Mouse (Mus musculus) cerebellum, adult 11 months (tissue): Measurements from ENCODE around the gene Scyl1.
"Not testable (repeated sequence)": the region's sequence is repeated elsewhere in the genome, so short reads cannot be mapped to it uniquely, and the experiment has no call there.

Experiments
- DNase-seq: peaks from one replicate; pipeline ENCODE4 v3.0.0; 2022

Gene Scyl1

DNA sequence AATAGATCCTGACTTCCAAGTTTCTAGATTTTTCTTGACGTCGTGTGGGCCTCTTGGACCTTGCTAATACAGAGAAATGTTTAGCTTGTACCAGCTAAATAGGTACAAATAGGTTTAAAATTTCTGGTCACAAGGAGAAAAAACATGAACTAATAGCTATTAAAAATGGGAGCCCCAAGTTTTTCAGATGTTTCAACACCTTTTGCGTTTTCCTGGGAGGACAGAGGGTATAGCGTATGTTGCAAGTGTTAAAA, 31.5 kb upstream of the Scyl1 start:
- DNase-seq = no peak

DNA sequence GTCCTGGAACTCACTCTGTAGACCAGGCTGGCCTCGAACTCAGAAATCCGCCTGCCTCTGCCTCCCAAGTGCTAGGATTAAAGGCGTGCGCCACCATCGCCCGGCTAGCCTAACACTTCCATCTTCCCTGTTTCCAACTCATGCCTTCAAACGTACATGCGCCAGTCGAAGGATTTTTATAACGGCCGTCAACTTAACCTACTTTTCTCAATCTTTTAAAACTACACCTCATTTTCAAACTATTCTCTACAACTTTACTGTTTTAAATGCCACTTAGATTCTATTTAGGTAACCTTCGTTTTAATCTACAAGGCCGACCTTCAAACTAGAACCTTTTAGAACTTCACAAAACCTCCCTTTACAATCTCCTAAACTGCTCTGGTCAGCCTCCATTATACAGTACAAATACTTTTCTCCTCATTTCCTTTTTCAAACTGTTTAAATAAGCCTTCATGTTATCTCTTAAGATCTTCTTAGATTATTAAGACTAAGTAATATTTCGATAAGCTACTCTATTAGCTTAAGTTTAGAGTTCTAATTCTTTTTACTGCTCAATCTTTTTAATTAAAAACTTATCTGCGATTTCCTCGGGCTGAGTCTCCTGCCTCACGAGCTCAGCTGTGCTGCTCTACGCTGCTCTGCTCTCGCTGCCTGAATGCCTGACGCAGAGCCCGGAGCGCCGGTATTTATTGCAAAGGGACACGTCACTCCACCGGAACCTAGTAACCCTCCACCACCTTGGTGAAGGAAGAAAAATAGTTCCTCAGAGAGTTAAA, 31.0 kb upstream of the Scyl1 start:
- DNase-seq = peak; percentile 95

DNA sequence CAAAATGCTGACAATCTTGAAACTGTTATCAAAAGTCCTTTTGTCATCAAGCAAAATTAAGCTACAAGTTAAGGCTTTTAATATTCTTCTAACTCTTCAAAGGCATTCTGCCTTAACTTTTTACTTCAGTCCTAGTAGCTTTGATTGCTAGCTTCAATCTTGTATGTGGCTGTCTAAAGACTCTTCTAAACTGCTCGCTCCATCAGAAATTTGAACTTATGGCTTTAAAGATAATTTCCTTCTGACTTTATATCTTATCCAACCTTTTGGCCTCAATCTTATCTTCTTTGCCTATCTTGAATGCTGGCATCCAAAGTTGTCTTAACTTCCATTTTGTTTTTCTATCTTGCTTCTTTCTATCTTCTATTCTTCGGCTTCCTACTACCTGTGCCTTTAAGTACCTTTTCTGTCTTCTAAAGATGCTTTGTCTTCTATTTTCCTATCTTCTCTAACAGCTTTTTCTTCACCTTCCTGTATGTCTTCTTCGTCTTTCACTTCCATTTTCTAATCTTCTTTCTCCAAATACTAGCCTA, 30.3 kb upstream of the Scyl1 start:
- DNase-seq = no peak

DNA sequence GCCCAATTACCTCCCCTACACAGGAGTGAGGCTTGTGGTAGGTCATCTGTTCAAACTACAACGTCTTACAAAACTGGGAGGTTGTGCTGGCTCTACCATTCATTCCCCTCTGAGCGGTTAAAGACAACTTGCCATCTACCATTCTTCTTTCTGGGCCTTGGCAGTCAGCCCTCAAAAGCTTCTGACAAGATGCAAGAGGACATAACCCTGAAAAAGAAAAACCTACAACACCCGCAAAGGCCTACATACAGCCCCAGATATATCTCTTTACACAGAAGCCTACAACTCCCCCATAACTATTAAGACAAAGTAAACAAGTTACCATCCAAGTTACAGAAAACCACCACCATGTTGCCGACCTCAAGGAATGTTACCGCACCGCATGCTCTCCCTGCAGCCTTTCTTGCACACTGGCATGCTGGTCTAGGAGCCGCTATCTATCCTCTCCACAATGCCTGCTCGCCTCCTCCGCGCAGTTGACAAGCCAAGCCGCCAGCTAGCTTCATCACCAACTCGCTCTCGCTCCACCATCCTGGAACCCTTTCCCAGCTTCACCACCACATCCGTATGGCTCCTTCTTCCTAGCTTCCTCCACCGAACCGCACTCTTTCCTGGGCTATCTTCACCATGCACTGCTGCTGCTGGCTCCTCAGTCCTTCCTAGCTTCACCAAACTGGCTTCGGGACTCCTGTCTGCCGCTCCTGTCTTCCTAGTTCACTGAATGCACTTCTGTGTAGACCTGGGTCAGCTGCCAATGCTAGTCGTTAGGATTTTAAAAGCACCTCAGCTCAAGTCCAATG, 29.6 kb upstream of the Scyl1 start:
- DNase-seq = peak; percentile 37

DNA sequence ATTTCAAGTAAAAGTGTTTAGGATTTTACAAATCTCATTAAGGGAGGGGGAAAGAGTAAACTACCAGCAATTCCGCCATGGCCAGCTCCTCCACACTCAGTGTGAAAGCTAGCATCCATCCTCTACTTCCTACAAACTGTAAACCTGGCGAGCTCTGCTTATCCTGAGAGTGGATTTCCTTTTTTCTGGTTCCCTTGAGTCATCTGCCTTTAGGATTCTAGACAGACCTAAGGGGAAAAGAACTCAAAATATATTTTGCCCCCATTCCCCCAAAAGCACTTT, 29.1 kb upstream of the Scyl1 start:
- DNase-seq = no peak

DNA sequence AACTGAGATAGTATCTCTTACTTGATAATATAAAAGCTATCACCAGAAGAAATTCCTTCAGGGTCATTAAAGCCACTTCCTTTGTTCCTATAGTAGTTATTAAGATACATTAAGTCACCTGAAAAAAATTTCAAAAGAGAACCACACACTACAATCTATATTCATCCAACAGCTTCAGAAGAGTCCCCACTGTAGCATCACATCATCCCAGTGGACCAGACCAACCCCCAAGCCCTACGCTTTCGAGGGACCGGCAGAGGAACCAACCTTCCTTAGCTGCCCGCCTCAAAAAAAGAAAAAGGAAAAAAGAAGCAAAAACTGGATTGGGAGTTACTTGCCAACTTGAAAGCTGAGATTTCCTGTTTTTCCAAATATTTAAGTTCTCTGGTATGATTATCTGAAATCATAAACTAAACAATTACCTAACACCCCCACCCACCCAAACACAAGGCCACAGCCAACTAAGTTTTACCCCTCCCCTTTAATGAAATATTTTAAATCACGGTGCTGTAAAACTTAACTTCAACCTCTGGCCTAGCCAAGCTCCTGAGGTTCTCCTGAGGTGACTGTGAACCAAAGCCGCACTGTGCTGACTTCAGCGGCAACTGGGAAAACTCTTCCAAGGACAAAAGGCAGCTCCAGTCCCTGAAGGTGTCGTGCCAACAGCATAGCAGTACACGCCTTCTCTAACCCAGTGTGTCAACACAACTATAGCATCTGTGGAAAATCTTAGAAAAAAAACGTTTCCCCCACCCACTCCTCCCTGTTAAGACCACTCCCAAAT, 28.5 kb upstream of the Scyl1 start:
- DNase-seq = peak; percentile 15

DNA sequence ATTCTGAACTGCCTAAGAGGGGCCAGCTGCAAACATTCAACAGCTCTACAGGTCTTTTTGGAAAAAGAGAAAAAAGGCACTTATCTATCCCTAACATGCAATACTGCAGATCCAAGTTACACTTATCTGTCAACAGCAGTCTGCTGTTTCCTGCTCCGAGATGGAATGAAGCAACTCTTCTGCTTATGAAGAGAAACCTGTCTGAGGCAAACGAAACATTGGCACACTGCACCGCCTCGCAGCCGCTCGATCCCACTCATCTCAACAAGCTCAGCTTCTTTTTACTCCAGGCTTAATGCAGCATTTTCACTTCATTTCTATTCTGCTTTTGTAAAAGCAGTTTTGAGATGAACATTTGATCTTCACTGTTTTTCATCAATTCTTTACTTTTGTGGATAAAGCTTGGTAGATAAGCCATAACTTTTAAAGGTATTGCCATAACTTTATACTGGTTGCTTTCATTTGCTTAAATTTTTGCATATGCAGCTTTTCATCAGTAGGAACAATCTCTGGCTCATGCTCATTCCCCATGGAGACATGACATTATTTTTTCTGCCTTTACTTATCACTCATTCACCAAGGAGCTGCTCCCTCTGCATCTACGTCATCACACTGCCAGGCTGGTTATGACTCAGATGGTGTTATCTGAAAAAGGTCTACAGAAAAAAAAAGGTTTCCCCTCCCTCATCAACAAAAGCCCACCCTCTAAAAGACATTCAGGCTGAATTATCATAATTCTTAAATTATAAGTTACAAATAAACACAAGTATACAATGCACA, 27.7 kb upstream of the Scyl1 start:
- DNase-seq = no peak

DNA sequence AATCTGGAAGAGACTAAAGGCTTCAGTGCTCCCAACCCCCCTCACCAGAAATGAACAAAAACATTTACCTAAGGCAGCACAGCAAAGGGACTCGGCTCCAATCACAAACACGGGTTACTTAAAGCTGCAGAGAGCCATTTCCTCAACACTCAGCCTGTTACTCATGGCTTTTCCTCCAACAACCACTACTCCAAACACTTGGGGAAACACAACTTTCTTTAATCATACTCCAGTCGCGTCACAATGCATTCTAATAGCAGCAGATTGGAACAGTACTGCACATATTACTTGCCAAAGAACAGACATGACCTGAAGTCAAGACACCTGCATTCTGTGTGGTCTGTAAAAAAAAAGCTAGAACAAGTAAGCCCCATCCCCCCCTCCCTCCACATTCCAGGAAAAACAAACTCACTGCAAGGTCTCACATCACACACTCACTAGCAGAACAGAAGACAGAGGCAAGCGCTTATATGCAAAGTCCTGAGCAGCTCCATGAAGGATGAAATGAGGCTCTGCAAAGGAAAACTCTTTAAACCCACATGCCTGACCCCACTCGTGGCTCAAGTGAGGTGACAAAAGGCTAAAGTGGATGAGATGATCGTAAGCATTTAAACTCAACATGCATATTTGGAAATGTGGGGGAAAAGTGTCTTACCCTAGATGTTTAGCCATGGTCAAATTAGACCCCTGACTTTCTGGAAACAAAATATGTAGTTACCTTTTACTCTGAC, 26.3 kb upstream of the Scyl1 start:
- DNase-seq = no peak

DNA sequence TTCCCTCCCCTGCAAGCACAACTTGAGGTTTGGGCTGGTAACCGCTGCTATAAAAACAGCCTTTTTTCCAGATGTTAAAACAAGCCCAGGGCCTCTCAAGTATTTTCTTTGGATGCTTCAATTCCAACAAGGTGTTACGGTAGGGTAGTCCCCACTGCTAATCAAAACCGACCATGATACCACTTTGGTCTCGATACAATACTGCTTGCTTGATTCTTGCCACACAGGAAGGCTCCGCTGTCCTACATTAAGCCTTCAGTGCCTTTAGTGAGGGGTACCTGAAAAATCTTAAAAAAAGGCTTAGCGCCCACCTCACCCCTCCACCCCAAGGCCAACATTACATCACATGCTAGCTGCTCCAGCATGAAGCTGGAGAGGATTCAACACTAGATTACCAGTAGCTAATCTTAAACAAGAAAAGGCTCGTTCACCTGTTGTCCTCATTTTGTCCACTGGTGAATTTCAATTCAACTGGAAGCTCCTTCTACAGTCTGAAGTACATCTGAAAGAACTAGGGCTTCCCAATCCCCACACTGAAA, 25.4 kb upstream of the Scyl1 start:
- DNase-seq = no peak

DNA sequence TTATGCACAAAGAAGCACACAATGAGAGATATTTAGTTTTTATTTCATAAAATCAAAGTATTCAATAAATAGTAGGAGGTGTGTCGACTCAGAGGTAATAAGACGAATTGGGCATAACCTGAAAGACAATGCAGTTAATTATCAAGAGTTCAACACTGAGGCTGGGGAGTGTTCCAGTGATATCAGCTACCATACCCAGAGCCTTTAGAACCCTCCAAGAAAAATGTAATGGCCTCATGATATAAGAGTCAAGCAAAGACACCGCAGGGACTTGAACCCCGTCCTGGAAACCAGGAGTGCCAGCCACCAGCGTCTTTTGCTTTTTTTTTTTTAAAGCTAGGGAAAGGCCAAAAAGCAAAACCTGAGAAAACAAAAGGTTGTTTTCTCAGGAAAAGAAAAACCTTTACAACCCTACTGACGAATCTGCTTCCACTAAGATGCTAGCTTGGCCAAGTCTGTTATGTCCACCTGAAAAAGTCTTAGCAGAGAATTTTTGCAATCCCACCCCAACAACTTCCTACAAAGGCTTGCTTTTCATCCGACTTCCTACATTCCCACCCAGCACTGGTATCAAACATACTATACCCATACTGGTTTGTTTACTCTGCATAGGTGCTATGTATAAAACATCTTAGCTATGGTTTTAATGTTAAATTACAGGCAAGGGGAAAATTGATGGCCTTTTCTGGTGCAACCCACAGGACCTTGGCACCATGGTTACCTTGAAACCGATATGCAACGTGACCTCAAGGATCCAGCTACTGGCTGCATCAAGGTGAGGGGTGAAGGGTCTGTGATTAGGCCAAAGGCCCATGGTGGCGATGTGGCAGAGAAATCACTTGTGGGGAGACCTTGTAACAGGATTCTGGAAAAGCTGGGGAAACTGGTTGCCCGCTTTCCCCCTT, 24.7 kb upstream of the Scyl1 start:
- no peak for DNase-seq

DNA sequence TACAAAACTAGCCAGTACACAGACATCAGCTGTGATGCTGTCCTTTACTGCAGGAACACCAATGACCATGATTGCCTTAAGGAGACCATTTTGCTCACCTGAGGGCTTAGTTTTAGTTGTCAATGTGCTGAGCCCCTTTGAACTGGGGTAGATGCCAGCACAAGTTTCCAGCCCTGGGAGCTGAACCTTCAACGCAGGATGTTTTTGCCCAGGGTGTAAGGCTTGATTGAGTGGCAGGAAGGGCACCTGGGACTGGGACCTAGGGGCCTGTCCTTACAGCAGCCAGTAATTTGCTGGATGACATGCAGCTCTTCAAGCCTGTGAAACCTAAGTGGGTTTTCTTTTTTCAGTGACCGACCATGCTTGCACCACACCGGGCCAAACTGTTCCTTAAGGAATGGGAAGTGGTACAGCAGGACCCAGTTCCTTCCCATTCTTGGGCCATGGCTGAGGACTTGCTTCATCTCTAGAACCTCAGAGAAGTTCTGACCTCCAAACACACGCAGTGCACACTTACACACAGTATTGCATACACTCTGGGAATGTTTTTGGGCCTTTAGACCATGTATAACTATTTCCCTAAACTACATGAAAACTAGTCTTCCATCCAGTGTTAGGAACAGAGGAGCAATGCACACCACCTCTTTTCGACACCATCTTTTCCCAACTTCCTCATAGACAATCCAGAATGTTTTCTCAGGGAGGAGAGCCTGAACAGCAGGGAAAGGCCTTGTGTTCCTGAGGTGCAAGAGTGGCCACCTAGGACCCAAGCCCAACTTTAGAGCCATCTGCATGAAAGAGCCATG, 23.8 kb upstream of the Scyl1 start:
- DNase-seq = no peak

DNA sequence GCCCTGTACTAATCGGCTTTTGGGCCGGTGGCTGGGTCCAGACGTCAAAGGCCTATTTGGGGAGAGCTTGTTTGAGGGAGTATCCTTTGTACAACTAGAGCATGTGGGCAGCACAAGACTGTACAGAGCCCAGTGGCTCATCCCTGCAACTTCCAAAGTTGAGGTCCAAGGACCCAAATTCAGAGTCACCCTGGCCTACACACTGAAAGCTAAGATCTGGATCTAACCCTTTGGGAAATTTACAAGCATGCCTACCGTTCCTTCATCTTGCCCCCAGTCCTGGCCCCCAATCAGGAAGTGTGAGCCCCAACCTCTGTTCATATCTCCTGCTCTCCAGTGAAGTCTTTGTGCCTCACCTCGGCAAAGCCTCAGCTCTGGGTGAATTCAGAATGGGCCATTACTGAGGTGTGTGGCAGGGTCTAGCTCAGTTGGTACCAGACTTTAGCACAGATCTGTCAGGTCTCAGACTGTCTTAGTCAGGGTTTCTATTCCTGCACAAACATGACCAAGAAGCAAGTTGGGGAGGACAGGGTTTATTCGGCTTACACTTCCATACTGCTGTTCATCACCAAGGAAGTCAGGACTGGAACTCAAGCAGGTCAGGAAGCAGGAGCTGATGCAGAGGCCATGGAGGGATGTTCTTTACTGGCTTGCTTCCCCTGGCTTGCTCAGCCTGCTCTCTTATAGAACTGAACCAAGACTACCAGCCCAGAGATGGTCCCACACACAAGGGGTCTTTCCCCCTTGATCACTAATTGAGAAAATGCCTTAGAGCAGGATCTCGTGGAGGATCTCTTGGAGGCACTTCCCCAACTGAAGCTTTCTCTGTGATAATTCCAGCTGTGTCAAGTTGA, 22.9 kb upstream of the Scyl1 start:
- DNase-seq = not testable (repeated sequence)

DNA sequence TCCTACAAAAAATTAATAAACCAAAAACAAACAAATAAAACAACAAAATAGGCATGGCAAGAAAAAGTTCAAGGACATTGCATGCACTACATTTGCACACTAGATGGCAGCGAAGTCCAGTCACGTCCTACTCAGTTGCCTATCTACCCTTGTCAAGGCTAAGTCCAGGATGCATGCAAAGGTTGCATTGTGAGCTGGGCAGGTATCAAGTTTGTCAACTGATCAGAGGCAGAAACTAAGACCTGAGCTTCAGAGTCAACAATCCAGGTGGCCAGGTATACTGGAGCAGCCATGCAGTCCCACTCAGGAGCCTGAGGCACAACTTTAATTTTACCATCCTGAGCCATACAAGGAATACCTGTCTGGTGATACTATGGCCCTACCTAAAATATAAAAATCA, 21.9 kb upstream of the Scyl1 start:
- DNase-seq = peak; percentile 61

DNA sequence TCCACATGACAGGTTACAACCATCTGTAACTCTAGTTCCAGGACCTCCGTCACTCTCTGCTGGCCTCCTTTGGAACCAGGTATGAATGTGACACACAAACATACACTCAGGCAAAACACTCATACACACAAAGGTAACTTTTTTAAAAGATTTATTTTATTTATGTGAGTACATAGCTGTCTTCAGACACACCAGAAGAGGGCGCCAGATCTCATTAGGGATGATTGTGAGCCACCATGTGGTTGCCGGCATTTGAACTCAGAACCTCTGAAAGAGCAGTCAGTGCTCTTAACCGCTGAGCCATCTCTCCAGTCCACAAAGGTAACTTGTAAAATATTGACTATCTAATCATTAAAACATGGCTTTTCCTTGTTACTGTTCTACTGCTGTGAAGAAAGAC, 20.1 kb upstream of the Scyl1 start:
- DNase-seq = no peak

DNA sequence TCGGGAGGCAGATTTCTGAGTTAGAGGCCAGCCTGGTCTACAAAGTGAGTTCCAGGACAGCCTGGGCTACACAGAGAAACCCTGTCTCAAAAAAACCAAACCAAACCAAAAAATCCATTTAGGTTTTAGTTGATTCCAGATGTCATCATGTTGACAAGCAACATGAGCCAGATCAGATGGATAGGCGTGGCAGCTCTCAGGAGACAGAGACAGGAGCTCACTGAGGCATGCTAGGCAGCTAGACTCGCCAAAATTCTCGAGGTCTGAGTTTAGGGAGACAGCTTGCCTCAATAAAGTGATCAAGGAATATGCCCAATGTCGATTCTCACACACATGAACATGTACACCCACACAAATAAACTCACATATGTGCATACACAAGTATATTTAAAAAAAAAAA, 17.8 kb upstream of the Scyl1 start:
- no peak for DNase-seq

DNA sequence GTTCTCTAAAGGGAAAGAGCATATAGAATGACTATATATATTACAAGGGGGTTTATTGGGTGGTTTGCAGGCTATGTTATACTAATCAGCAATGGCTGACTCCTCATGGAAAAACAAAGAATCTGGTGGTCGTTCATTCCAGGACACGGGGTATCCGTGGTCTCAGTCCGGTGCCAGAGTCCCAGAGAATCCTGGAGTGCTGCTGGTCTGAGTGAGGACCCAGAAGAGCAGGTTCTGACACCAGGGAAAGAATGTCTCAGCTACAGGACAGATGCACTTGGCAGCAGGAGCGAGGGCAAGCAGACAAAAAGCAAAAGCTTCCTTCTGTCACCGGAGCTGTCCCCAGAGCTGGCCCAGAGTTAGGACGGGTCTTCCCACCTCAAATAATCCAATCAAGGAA, 17.4 kb upstream of the Scyl1 start:
- DNase-seq = no peak

DNA sequence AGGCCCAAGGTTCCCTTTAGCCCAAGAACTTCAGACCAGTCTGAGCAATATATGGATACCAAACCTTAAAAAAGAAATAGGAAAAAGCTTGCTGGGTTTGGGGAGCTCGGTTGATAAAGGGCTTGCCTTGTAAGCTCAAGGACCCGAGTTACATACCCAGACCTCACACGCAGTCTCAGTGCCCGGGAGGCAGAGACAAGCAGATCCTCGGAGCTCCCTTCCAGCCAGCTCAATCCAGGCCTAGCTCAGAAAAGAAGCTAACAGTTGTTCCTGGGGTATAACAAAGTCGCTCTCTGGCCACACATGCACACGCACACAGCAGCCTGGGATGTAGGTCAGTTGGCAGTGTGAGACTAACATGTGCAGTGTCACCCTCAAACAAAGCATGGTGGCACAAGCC, 16.7 kb upstream of the Scyl1 start:
- no peak for DNase-seq

DNA sequence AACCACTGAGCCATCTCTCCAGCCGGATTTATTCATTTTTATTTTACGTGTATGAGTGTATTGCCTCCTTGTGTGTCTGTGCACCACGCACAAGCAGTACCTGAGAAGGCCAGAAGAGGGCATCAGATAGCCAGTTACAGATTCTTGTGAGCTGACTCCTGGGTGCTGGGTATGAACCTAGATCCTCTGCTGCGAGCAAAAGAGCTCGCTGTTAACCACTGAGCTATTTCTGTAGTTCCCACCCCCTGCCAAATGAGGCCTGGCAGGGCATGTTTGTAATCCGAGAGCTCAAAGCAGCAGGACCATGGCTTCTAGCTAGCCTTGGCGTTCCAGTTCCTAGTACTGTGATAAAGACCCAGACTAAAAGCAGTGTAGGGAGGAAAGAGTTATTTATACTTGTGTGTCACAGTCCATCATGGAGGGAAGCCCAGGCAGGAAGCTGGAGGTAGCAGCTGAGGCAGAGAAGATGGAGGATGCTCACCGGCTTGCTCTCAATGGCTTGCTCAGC, 16.0 kb upstream of the Scyl1 start:
- DNase-seq = peak; percentile 85
